Mouse (Mus musculus) liver, adult 2 months (tissue): ENCODE data around the gene Gse1.

Experiments used
- CTCF ChIP-seq: fragments of 200-500 bp; IDR thresholded peaks from 2 replicates; pipeline ENCODE4 v1.5.1; 2011; ENCODE audit warnings: low read depth, low read length, control low read depth
- POLR2A ChIP-seq: fragments of 200-500 bp; IDR thresholded peaks from 2 replicates; pipeline ENCODE4 v1.6.1; 2011; ENCODE audit warnings: low read length, control low read depth; ENCODE audit not compliant: insufficient read depth; ENCODE audit errors: extremely low read depth

DNA sequence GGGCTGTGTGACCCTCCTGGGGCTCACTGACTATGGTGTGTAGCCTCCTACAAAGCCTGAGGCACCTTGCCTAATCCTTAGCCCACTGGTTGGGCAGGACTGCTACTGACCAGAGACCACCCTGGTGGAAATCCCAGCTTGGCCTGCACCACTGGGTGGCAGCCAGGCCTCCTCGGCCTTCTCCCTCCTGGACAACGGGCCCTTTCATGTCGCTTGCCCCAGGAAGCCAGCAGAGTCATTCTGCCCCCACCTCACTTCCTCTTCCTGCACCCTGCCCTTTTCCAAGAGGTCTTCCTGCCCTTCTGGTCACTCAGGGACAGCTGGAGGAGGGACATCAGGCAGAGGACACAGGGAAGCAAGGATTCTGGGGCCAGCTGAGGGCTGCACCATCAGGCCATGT is 96.3 kb downstream of the Gse1 start:
- TF ChIP-seq POLR2A (no peak), CTCF (no peak)
